Mouse (Mus musculus): ENCODE results near the gene Tmem63c. TPM values are rescaled to one million over a fixed set of nuclear protein-coding genes. Genes with fewer than 3 reads are reported as not detected.

Tmem63c gene
- polyA plus RNA-seq, 1 experiment from 2014 or later: 0.17 TPM

GRCm38 (mm10) chr12:87100331-87100730 is 79.2 kb downstream of the Tmem63c start:
- peaks cover 43% of the 10 kb centered on the region for H3K27me3 ChIP-seq
- H3K4me3 ChIP-seq: no peak overlapping the region
- H3K4me2 ChIP-seq: no peak overlapping the region
- peaks cover 10% of the 10 kb centered on the region for H3K4me1 ChIP-seq
- no peaks in the 10 kb centered on the region for H3K36me3 ChIP-seq
- no peak overlapping the region for H3K27ac ChIP-seq
- no peak for ATAC-seq (ENCODE audit: insufficient number of reproducible peaks, insufficient read depth, low FRiP score, low TSS enrichment, low read depth)
- WGBS: 85% methylated on average over 4 of the region's 4 CpGs
- no peaks in the 10 kb centered on the region for H3K9me3 ChIP-seq
- no peak overlapping the region for H3K9ac ChIP-seq

GRCm38 (mm10) chr12:87102165-87102631 is 81.1 kb downstream of the Tmem63c start, which contains the start of gene Ngb:
TSS of gene Ngb (minus strand) at chr12:87102539.
- Histone ChIP-seq H3K27me3 (peaks cover 43% of the 10 kb centered on the region), H3K4me3 (peak within 1 kb of the TSS; percentile 39), H3K36me3 (no peaks in the 10 kb centered on the region), H3K4me1 (peaks cover 10% of the 10 kb centered on the region), H3K9ac (peak within 1 kb of the TSS; percentile 27; the same call in 1 of the 2 replicates), H3K27ac (no peak within 1 kb of the TSS), H3K4me2 (peak within 1 kb of the TSS; percentile 68), H3K9me3 (no peaks in the 10 kb centered on the region)
- no peak for ATAC-seq (ENCODE audit: insufficient number of reproducible peaks, insufficient read depth, low FRiP score, low TSS enrichment, low read depth)
- 2% methylated on average over 32 of the region's 32 CpGs for WGBS

- ATAC-seq (ENCODE audit: insufficient number of reproducible peaks, insufficient read depth, low FRiP score, low TSS enrichment, low read depth): no peak
- WGBS: 87% methylated on average over 4 of the region's 4 CpGs
- H3K4me1 ChIP-seq: peaks cover 10% of the 10 kb centered on the region
- H3K4me3 ChIP-seq: no peak overlapping the region
- H3K27ac ChIP-seq: no peak overlapping the region
- peaks cover 3% of the 10 kb centered on the region; the same call in 1 of the 2 replicates for H3K36me3 ChIP-seq
- H3K9me3 ChIP-seq: no peaks in the 10 kb centered on the region
- H3K4me2 ChIP-seq: no peak overlapping the region
- H3K9ac ChIP-seq: no peak overlapping the region
- peaks cover 43% of the 10 kb centered on the region for H3K27me3 ChIP-seq
Observed at GRCm38 (mm10) chr12:87103471-87103870, 82.3 kb downstream of the Tmem63c start.

- WGBS: 66% methylated on average over 4 of the region's 4 CpGs
- peaks cover 10% of the 10 kb centered on the region for H3K4me1 ChIP-seq
- no peak overlapping the region for H3K4me2 ChIP-seq
- H3K9me3 ChIP-seq: no peaks in the 10 kb centered on the region
- no peak overlapping the region for H3K4me3 ChIP-seq
- H3K27me3 ChIP-seq: peaks cover 39% of the 10 kb centered on the region
- H3K27ac ChIP-seq: no peak overlapping the region
- ATAC-seq (ENCODE audit: insufficient number of reproducible peaks, insufficient read depth, low FRiP score, low TSS enrichment, low read depth): no peak
- peaks cover 16% of the 10 kb centered on the region for H3K36me3 ChIP-seq
- no peak overlapping the region for H3K9ac ChIP-seq
Observed at GRCm38 (mm10) chr12:87104796-87105195, 83.7 kb downstream of the Tmem63c start.

- Histone ChIP-seq H3K4me2 (no peak overlapping the region), H3K36me3 (peaks cover 35% of the 10 kb centered on the region), H3K9ac (no peak overlapping the region), H3K4me1 (no peaks in the 10 kb centered on the region; the same call in 1 of the 2 replicates), H3K4me3 (no peak overlapping the region), H3K27me3 (peaks cover 12% of the 10 kb centered on the region), H3K27ac (no peak overlapping the region), H3K9me3 (no peaks in the 10 kb centered on the region)
- 34% methylated on average over 3 of the region's 3 CpGs for WGBS
- ATAC-seq (ENCODE audit: insufficient number of reproducible peaks, insufficient read depth, low FRiP score, low TSS enrichment, low read depth): no peak
Observed at GRCm38 (mm10) chr12:87107357-87107977, 86.3 kb downstream of the Tmem63c start.

- no peak for ATAC-seq (ENCODE audit: insufficient number of reproducible peaks, insufficient read depth, low FRiP score, low TSS enrichment, low read depth)
- Histone ChIP-seq H3K36me3 (peaks cover 31% of the 10 kb centered on the region), H3K27me3 (no peaks in the 10 kb centered on the region), H3K4me2 (no peak overlapping the region), H3K4me3 (no peak overlapping the region), H3K9me3 (no peaks in the 10 kb centered on the region), H3K27ac (no peak overlapping the region), H3K9ac (no peak overlapping the region), H3K4me1 (no peaks in the 10 kb centered on the region)
- WGBS: 95% methylated on average over 4 of the region's 4 CpGs
Observed at GRCm38 (mm10) chr12:87121918-87122589, 100.9 kb downstream of the Tmem63c start.

- no peaks in the 10 kb centered on the region for H3K9me3 ChIP-seq
- WGBS: 56% methylated on average over 4 of the region's 4 CpGs
- H3K4me2 ChIP-seq: no peak overlapping the region
- ATAC-seq (ENCODE audit: insufficient number of reproducible peaks, insufficient read depth, low FRiP score, low TSS enrichment, low read depth): no peak; the same call in 1 of the 2 replicates
- no peak overlapping the region for H3K9ac ChIP-seq
- H3K27me3 ChIP-seq: no peaks in the 10 kb centered on the region
- no peaks in the 10 kb centered on the region for H3K4me1 ChIP-seq
- no peak overlapping the region for H3K4me3 ChIP-seq
- no peak overlapping the region for H3K27ac ChIP-seq
- peaks cover 42% of the 10 kb centered on the region for H3K36me3 ChIP-seq
Observed at GRCm38 (mm10) chr12:87127256-87127655, 106.1 kb downstream of the Tmem63c start.

- H3K4me2 ChIP-seq: no peak overlapping the region
- peaks cover 29% of the 10 kb centered on the region for H3K36me3 ChIP-seq
- H3K9me3 ChIP-seq: no peaks in the 10 kb centered on the region
- H3K27ac ChIP-seq: no peak overlapping the region
- H3K4me3 ChIP-seq: no peak overlapping the region
- no peak for ATAC-seq (ENCODE audit: insufficient number of reproducible peaks, insufficient read depth, low FRiP score, low TSS enrichment, low read depth)
- no peaks in the 10 kb centered on the region for H3K27me3 ChIP-seq
- H3K9ac ChIP-seq: no peak overlapping the region
- no peaks in the 10 kb centered on the region for H3K4me1 ChIP-seq
- 89% methylated on average over 4 of the region's 4 CpGs for WGBS
Observed at GRCm38 (mm10) chr12:87130224-87130623, 109.1 kb downstream of the Tmem63c start.

- no peaks in the 10 kb centered on the region for H3K9me3 ChIP-seq
- no peak overlapping the region for H3K9ac ChIP-seq
- H3K4me2 ChIP-seq: no peak overlapping the region
- H3K4me3 ChIP-seq: no peak overlapping the region
- no peaks in the 10 kb centered on the region for H3K27me3 ChIP-seq
- peaks cover 31% of the 10 kb centered on the region for H3K36me3 ChIP-seq
- no peaks in the 10 kb centered on the region for H3K4me1 ChIP-seq
- no peak overlapping the region for H3K27ac ChIP-seq
- no peak for ATAC-seq (ENCODE audit: insufficient number of reproducible peaks, insufficient read depth, low FRiP score, low TSS enrichment, low read depth)
- WGBS: 80% methylated on average over 2 of the region's 2 CpGs
Observed at GRCm38 (mm10) chr12:87131181-87131580, 110.0 kb downstream of the Tmem63c start.

- Histone ChIP-seq H3K4me2 (no peak overlapping the region), H3K4me1 (no peaks in the 10 kb centered on the region), H3K27me3 (no peaks in the 10 kb centered on the region), H3K9me3 (no peaks in the 10 kb centered on the region), H3K27ac (no peak overlapping the region), H3K9ac (no peak overlapping the region), H3K4me3 (no peak overlapping the region), H3K36me3 (peaks cover 31% of the 10 kb centered on the region)
- 69% methylated on average over 3 of the region's 3 CpGs for WGBS
- ATAC-seq (ENCODE audit: insufficient number of reproducible peaks, insufficient read depth, low FRiP score, low TSS enrichment, low read depth): no peak
Observed at GRCm38 (mm10) chr12:87131619-87132018, 110.5 kb downstream of the Tmem63c start.

GRCm38 (mm10) chr12:87132210-87132609 is 111.1 kb downstream of the Tmem63c start:
- Histone ChIP-seq H3K4me3 (no peak overlapping the region), H3K36me3 (peaks cover 31% of the 10 kb centered on the region), H3K4me2 (no peak overlapping the region), H3K9ac (no peak overlapping the region), H3K27ac (no peak overlapping the region), H3K4me1 (no peaks in the 10 kb centered on the region), H3K27me3 (no peaks in the 10 kb centered on the region), H3K9me3 (no peaks in the 10 kb centered on the region)
- 90% methylated on average over 6 of the region's 6 CpGs for WGBS
- no peak for ATAC-seq (ENCODE audit: insufficient number of reproducible peaks, insufficient read depth, low FRiP score, low TSS enrichment, low read depth)

- Histone ChIP-seq H3K36me3 (peaks cover 31% of the 10 kb centered on the region), H3K4me2 (no peak overlapping the region), H3K27ac (no peak overlapping the region), H3K27me3 (no peaks in the 10 kb centered on the region), H3K9ac (no peak overlapping the region), H3K4me3 (no peak overlapping the region), H3K9me3 (no peaks in the 10 kb centered on the region), H3K4me1 (no peaks in the 10 kb centered on the region)
- ATAC-seq (ENCODE audit: insufficient number of reproducible peaks, insufficient read depth, low FRiP score, low TSS enrichment, low read depth): no peak
- WGBS: 95% methylated on average over 9 of the region's 9 CpGs
Observed at GRCm38 (mm10) chr12:87132784-87133183, 111.6 kb downstream of the Tmem63c start.
